ENCODE assay signal across 20 mouse cellular contexts in genomic region chr3:115706736-115707135, GRCm38 (mm10). TPM values are rescaled to one million over a fixed set of nuclear protein-coding genes. Genes with fewer than 3 reads are reported as not detected.
A peak's percentile ranks its signal among the peaks of the same experiment; 100 is the strongest.
DNase-seq lines count a peak whose midpoint lies in the region; ATAC-seq lines count a peak whose summit lies in the region.
"Had no signal": no experiment of that assay in that cellular context is flagged by ENCODE, and none has a peak within 500 bp of the region (broad histone marks: within the 10 kb centered on the region; RNA-seq: fewer than 3 reads in every experiment).

No protein-coding gene starts in this region.

- peak; percentile 37 for ATAC-seq in CD4-positive, CD25-positive, alpha-beta regulatory T cell, adult 4 months
- ATAC-seq: forebrain, embryonic 13.5 days; forebrain, embryonic 15.5 days; forebrain, postnatal 0 days had no signal

- peak; percentile 64 for DNase-seq in heart, adult 11 months
- DNase-seq in heart, adult 18-20 months, result no peak
- DNase-seq in induced T-regulatory cell, adult 2 months (ENCODE audit: low read depth), result peak; percentile 56
- peak; percentile 44 for DNase-seq in naive thymus-derived CD4-positive, alpha-beta T cell, adult 2 months (ENCODE audit: low read depth)
- DNase-seq in adrenal gland, postnatal 14 days, result no peak
- no peak for DNase-seq in layer of hippocampus, adult 9-11 months
- no peak for DNase-seq in left cerebral cortex, adult 8-10 months (ENCODE audit: low spot score in 2 of 2)
- DNase-seq: adrenal gland, adult 2 months; adrenal gland, postnatal 10 days; adrenal gland, postnatal 36 days; B cell, adult 2 months; cerebellum, adult 11 months; cerebellum, adult 18-20 months; cerebellum, adult 9-10 months; cerebellum, postnatal 10 days; cerebellum, postnatal 25 days; forebrain, postnatal 0 days had no signal

RNA-seq across cellular contexts. Expression of gene S1pr1, which starts 8.1 kb away (rescaled TPM):
- 10 to 100 TPM; 66.2 to 69.4 TPM for total RNA-seq in heart, adult 18-20 months (2021)
- 100 to 1,000 TPM; 195 to 238 TPM for polyA plus RNA-seq in CD4-positive, CD25-positive, alpha-beta regulatory T cell, adult 4 months (2017; shearing (Covaris generic))
- 50.8 and 66.3 TPM in 2 replicates for total RNA-seq in adrenal gland, postnatal 14 days (2021)
- 100 to 1,000 TPM in 3 of 4 experiments, 10 to 100 TPM in 1; 85.9 to 113 (median 105) TPM for total RNA-seq in left cerebral cortex, adult 8-10 months (2022)

Comparison
In these comparisons a context has a peak if more than half of its experiments do, and no peak if none do; other contexts are left out.
1. DNase-seq: peak in heart, adult 11 months (single experiment), induced T-regulatory cell, adult 2 months (single experiment) and naive thymus-derived CD4-positive, alpha-beta T cell, adult 2 months (single experiment); none in heart, adult 18-20 months (0 of 2), adrenal gland, postnatal 14 days (single experiment), layer of hippocampus, adult 9-11 months (single experiment) and left cerebral cortex, adult 8-10 months (0 of 2).